Mouse (Mus musculus): ENCODE data around the gene Ccdc117. TPM values are rescaled to one million over a fixed set of nuclear protein-coding genes. Genes with fewer than 3 reads are reported as not detected.

The Ccdc117 gene
- polyA plus RNA-seq, 1 experiment from 2014 or later = 13.0 TPM

- no peaks in the 10 kb centered on the region for H3K36me3 ChIP-seq (ENCODE audit: control insufficient read depth, insufficient read depth)
- no peaks in the 10 kb centered on the region for H3K9me3 ChIP-seq (replicated peaks; ENCODE audit: control insufficient read depth, low read length)
- no peak overlapping the region for H3K4me2 ChIP-seq (ENCODE audit: low read depth, low read length)
- peaks cover 6% of the 10 kb centered on the region; the same call in 1 of the 2 replicates for H3K4me1 ChIP-seq (ENCODE audit: control insufficient read depth, insufficient read depth, low read length)
- no peak; the same call in 1 of the 2 replicates for ATAC-seq (replicated peaks; ENCODE audit: extremely low read depth, insufficient read depth, low FRiP score)
- no peak overlapping the region for H3K4me3 ChIP-seq (ENCODE audit: low read length)
- peak overlapping the region; percentile 52 for H3K27ac ChIP-seq (ENCODE audit: low read length)
- H3K27me3 ChIP-seq (ENCODE audit: control insufficient read depth, insufficient read depth, low read length) = no peaks in the 10 kb centered on the region
- 69% methylated on average over 8 of the region's 8 CpGs for WGBS
- no peak overlapping the region for H3K9ac ChIP-seq (ENCODE audit: low read length)
These were observed 32.5 kb downstream of the Ccdc117 start for GRCm38 (mm10) chr11:5509215-5510098.

- 12% methylated on average over 18 of the region's 18 CpGs for WGBS
- Histone ChIP-seq H3K27me3 (ENCODE audit: control insufficient read depth, insufficient read depth, low read length) (no peaks in the 10 kb centered on the region), H3K4me1 (ENCODE audit: control insufficient read depth, insufficient read depth, low read length) (peaks cover 6% of the 10 kb centered on the region; the same call in 1 of the 2 replicates), H3K27ac (ENCODE audit: low read length) (peak overlapping the region; percentile 67), H3K9ac (ENCODE audit: low read length) (peak overlapping the region; percentile 47), H3K4me3 (ENCODE audit: low read length) (peak overlapping the region; percentile 42), H3K9me3 (replicated peaks; ENCODE audit: control insufficient read depth, low read length) (0 out of 2 replicates have a peak, but pooled peaks cover 2% of the 10 kb centered on the region), H3K4me2 (ENCODE audit: low read depth, low read length) (peak overlapping the region; percentile 60), H3K36me3 (ENCODE audit: control insufficient read depth, insufficient read depth) (no peaks in the 10 kb centered on the region)
- peak; percentile 74 for ATAC-seq (replicated peaks; ENCODE audit: extremely low read depth, insufficient read depth, low FRiP score)
These were observed 36.0 kb downstream of the Ccdc117 start for GRCm38 (mm10) chr11:5505856-5506575.

- no peak overlapping the region for H3K4me2 ChIP-seq (ENCODE audit: low read depth, low read length)
These were observed 39.5 kb downstream of the Ccdc117 start for GRCm38 (mm10) chr11:5502351-5503051.

GRCm38 (mm10) chr11:5500903-5501741 is 40.9 kb downstream of the Ccdc117 start:
- H3K36me3 ChIP-seq (ENCODE audit: control insufficient read depth, insufficient read depth) = no peaks in the 10 kb centered on the region
- 0 out of 2 replicates have a peak, but pooled peaks have one; percentile 20 for ATAC-seq (replicated peaks; ENCODE audit: extremely low read depth, insufficient read depth, low FRiP score)
- H3K4me1 ChIP-seq (ENCODE audit: control insufficient read depth, insufficient read depth, low read length) = peaks cover 7% of the 10 kb centered on the region; the same call in 1 of the 2 replicates
- 75% methylated on average over 13 of the region's 13 CpGs for WGBS
- no peak overlapping the region for H3K9ac ChIP-seq (ENCODE audit: low read length)
- peak overlapping the region; percentile 1; the same call in 1 of the 2 replicates for H3K27ac ChIP-seq (ENCODE audit: low read length)
- H3K4me3 ChIP-seq (ENCODE audit: low read length) = no peak overlapping the region
- no peak overlapping the region for H3K4me2 ChIP-seq (ENCODE audit: low read depth, low read length)
- 0 out of 2 replicates have a peak, but pooled peaks cover 2% of the 10 kb centered on the region for H3K9me3 ChIP-seq (replicated peaks; ENCODE audit: control insufficient read depth, low read length)
- H3K27me3 ChIP-seq (ENCODE audit: control insufficient read depth, insufficient read depth, low read length) = no peaks in the 10 kb centered on the region

More at GRCm38 (mm10) chr11:5502351-5503051, 39.5 kb downstream of the Ccdc117 start:
- no peak overlapping the region for H3K4me3 ChIP-seq (ENCODE audit: low read length)
- WGBS = 79% methylated on average over 10 of the region's 10 CpGs
- no peak for ATAC-seq (replicated peaks; ENCODE audit: extremely low read depth, insufficient read depth, low FRiP score)
- H3K9me3 ChIP-seq (replicated peaks; ENCODE audit: control insufficient read depth, low read length) = 0 out of 2 replicates have a peak, but pooled peaks cover 2% of the 10 kb centered on the region
- H3K36me3 ChIP-seq (ENCODE audit: control insufficient read depth, insufficient read depth) = no peaks in the 10 kb centered on the region
- no peak overlapping the region for H3K9ac ChIP-seq (ENCODE audit: low read length)
- no peaks in the 10 kb centered on the region for H3K27me3 ChIP-seq (ENCODE audit: control insufficient read depth, insufficient read depth, low read length)
- peaks cover 7% of the 10 kb centered on the region; the same call in 1 of the 2 replicates for H3K4me1 ChIP-seq (ENCODE audit: control insufficient read depth, insufficient read depth, low read length)
- no peak overlapping the region; the same call in 1 of the 2 replicates for H3K27ac ChIP-seq (ENCODE audit: low read length)

- 0 out of 2 replicates have a peak, but pooled peaks cover 4% of the 10 kb centered on the region for H3K4me1 ChIP-seq (ENCODE audit: control insufficient read depth, insufficient read depth, low read length)
- 71% methylated on average over 11 of the region's 11 CpGs for WGBS
- H3K27me3 ChIP-seq (ENCODE audit: control insufficient read depth, insufficient read depth, low read length) = no peaks in the 10 kb centered on the region
- no peaks in the 10 kb centered on the region for H3K36me3 ChIP-seq (ENCODE audit: control insufficient read depth, insufficient read depth)
- no peak overlapping the region for H3K9ac ChIP-seq (ENCODE audit: low read length)
- peak overlapping the region; percentile 57 for H3K27ac ChIP-seq (ENCODE audit: low read length)
- 0 out of 2 replicates have a peak, but pooled peaks have one; percentile 28 for ATAC-seq (replicated peaks; ENCODE audit: extremely low read depth, insufficient read depth, low FRiP score)
- no peak overlapping the region for H3K4me2 ChIP-seq (ENCODE audit: low read depth, low read length)
- no peak overlapping the region for H3K4me3 ChIP-seq (ENCODE audit: low read length)
- H3K9me3 ChIP-seq (replicated peaks; ENCODE audit: control insufficient read depth, low read length) = 0 out of 2 replicates have a peak, but pooled peaks cover 2% of the 10 kb centered on the region
These were observed 41.9 kb downstream of the Ccdc117 start for GRCm38 (mm10) chr11:5499961-5500644.

- H3K27ac ChIP-seq (ENCODE audit: low read length) = peak overlapping the region; percentile 57
- no peak for ATAC-seq (replicated peaks; ENCODE audit: extremely low read depth, insufficient read depth, low FRiP score)
These were observed 42.9 kb downstream of the Ccdc117 start for GRCm38 (mm10) chr11:5498931-5499661.

GRCm38 (mm10) chr11:5498422-5498821 is 43.6 kb downstream of the Ccdc117 start:
- 70% methylated on average over 9 of the region's 9 CpGs for WGBS
- Histone ChIP-seq H3K4me2 (ENCODE audit: low read depth, low read length) (no peak overlapping the region), H3K4me3 (ENCODE audit: low read length) (no peak overlapping the region), H3K4me1 (ENCODE audit: control insufficient read depth, insufficient read depth, low read length) (0 out of 2 replicates have a peak, but pooled peaks cover 4% of the 10 kb centered on the region), H3K27me3 (ENCODE audit: control insufficient read depth, insufficient read depth, low read length) (no peaks in the 10 kb centered on the region), H3K9ac (ENCODE audit: low read length) (no peak overlapping the region), H3K9me3 (replicated peaks; ENCODE audit: control insufficient read depth, low read length) (no peaks in the 10 kb centered on the region), H3K27ac (ENCODE audit: low read length) (peak overlapping the region; percentile 44), H3K36me3 (ENCODE audit: control insufficient read depth, insufficient read depth) (no peaks in the 10 kb centered on the region)
- ATAC-seq (replicated peaks; ENCODE audit: extremely low read depth, insufficient read depth, low FRiP score) = no peak

More at GRCm38 (mm10) chr11:5498931-5499661, 42.9 kb downstream of the Ccdc117 start:
- Histone ChIP-seq H3K27me3 (ENCODE audit: control insufficient read depth, insufficient read depth, low read length) (no peaks in the 10 kb centered on the region), H3K4me3 (ENCODE audit: low read length) (no peak overlapping the region), H3K9ac (ENCODE audit: low read length) (no peak overlapping the region), H3K4me1 (ENCODE audit: control insufficient read depth, insufficient read depth, low read length) (0 out of 2 replicates have a peak, but pooled peaks cover 4% of the 10 kb centered on the region), H3K4me2 (ENCODE audit: low read depth, low read length) (no peak overlapping the region), H3K9me3 (replicated peaks; ENCODE audit: control insufficient read depth, low read length) (0 out of 2 replicates have a peak, but pooled peaks cover 2% of the 10 kb centered on the region), H3K36me3 (ENCODE audit: control insufficient read depth, insufficient read depth) (no peaks in the 10 kb centered on the region)
- 61% methylated on average over 13 of the region's 13 CpGs for whole genome bisulfite sequencing
